Mouse (Mus musculus) spleen, postnatal 36 days (tissue): ENCODE results near the gene Polr3g.
"Not testable (repeated sequence)": the region's sequence is repeated elsewhere in the genome, so short reads cannot be mapped to it uniquely, and the experiment has no call there.

ENCODE experiments used
- DNase-seq, 2 experiments: peaks; one replicate each; pipeline ENCODE4 v3.0.0; 2022; ENCODE audit warnings: low spot score in 2 of 2, mixed read lengths in 1 of 2

The Polr3g gene

GRCm38 (mm10) chr13:81710775-81711545 lies at the start of gene Polr3g, which contains the start of gene Mblac2:
Gene Polr3g (minus strand): TSS chr13:81711013.
Gene Mblac2 (plus strand): TSS chr13:81711341.
- DNase-seq = peak; percentile 95

DNA sequence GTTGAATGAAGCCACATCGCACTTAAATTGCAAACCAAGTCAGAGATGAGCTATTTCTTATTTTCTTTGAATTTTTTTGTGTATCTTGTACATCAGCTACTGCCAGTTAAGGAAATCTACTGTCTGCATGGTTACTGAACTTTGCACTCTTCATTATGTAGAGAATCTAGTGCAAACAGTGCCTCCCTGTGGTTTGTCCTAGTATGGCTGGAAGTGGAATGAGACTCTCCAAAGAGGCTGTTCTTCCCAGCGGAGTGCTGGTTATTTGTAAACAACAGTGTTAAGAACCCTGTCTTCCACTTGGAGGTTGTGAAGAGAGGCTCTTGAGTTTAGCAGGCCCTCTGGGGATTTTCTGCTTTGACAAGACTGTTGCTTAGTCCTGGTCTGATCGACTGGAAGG lies 49.6 kb upstream of the Polr3g start:
- DNase-seq = no peak

DNA sequence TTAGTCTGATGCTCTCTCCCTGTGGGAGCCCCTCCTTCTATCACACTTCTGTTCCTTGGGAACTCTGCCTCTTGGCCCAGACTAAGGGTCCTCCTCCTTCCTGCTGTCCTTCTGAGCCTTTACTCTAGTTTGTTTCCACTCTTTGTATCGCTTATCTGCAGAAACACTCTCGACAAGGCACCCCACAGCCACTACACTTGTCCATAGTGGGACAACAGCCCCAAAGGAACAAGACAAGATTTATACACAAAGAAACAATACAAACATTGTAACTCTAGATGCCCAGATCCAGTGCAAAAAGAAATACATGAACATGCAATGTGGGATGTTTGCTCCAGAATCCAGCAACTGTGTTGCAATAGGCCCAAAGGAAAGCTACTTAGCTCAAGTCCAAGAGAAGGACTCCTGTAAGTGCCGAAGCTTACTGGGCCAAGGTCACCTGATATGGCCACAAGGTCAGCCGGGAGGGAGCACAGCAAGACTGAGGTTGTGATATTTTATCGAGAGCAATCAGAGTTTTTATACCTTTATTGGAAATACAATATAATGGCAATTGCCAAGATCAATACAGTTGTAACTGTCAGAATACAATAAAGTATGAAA lies 46.3 kb upstream of the Polr3g start:
- DNase-seq = no peak

- DNase-seq = no peak
Measured at GRCm38 (mm10) chr13:81755324-81755723, 44.5 kb upstream of the Polr3g start.

DNA sequence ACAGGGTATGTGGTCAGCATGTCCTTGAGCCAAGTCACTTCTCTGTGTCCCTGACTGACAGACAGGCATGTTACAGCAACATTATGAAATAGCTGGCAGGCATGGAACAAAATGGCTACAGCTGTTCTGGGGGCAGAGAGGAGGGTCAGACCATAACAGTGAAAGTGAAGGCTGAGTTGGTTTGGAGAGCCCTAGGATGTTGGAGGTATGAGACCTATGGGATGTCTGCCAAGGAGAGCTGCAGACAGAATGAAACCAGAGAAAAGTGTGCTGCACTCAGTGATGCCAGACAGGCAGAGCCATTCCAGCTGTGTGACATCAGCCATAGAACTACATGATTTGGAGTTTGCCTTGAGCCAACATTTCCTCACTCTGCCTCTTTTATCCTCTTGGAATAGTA lies 44.1 kb upstream of the Polr3g start:
- no peak for DNase-seq

DNA sequence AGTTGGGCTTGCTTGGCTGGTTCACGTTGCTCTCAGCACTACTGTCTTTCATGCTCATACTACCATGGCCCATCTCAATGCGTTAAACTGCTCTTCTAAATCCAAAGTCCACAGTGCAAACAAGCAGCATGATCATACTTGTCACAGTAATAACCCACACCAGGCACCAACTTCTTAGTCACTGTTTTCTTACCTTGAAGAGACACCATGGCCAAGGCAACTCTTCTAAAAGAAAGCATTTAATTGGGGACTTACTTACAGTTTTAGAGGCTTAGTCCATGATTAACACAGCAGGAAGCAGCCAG lies 33.2 kb upstream of the Polr3g start:
- no peak for DNase-seq

DNA sequence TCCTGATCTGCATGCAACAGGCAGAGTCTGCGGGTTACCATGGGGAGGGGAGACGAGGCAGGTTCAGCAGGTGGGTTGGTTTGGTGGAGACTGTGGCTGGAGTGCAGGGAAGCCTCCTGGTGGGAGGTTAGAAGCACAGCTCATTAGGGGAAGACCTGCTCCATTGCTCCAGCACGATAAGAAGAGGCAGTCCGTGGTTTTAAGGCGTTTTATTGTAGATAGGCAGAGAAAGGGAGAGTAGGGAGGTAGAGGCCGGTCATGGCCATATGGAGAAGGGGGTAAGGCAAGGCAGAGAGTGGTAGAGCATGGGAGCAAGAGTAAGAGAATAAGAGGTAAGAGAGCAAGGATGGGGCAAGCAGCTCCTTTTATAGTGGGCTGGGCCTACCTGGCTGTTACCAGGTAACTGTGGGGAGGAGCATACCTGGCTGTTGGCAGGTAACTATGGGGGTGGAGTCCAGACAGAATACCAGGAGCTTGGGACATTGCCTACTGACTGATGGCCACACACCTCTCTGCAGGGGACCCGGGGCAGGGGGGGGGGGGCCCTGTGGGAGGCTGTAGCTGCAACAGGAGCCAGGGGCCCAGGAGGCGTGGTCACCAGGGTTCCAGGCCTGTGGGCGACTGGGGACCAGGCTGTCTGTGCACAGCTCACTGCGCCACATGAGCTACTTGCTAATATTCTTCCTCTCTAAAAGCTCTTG lies 32.7 kb upstream of the Polr3g start:
- no peak for DNase-seq

DNA sequence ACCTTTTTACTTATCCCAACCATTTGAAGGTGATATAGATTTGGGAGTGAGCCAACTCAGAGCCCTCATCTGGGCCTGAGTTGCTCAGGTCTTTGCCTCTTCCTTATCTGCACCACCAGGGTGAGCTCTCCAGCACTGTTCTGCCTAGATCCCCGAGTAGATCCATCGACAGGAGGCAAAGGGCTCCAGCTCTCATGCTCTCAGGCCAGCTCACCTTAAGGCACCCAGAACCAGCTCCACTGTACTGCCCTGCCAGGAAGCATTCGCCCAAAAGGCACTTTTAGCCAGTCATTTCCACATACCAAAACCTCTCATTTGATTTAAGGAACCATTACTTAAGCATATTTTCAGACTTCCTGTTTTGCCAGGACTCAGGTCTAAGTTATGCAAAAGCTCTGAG lies 30.1 kb upstream of the Polr3g start:
- peak; percentile 4 to 7 for DNase-seq

DNA sequence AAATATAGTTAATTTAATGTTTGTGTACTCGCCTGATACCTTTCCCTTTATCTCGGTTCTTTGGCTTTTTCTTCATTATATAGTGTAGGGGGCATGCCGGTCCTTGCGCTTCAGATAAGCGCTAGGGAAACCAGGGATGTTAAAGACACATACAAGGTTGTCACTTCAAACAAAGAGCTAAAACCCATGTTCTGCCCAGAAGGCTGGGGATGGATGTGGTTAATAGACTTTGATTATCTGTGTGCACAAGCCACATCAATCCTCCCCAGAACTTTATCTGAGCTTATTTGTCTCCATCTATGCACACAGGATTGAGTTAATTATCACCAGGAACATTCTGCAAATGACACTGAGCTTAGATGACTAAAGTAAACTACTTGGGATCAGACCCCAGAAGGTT lies 25.8 kb upstream of the Polr3g start:
- DNase-seq = no peak

DNA sequence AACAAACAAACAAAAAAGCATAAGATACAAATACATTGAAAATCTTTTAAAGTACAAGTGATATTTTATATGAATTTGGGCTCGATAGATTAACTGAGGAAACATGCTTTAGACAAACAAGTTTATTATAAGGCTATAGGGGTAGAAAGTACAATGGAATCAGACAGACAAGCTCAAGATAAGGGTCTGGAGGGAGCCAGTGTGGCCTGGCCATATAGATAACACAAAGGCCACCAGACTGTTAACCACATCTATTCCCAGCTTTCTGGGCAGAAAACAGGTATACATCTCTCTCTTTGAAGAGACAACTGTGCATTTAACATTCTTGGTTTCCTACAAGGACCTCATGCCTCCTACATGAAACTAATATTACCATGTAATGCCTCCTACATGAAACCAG lies 19.5 kb upstream of the Polr3g start:
- DNase-seq = no peak

DNA sequence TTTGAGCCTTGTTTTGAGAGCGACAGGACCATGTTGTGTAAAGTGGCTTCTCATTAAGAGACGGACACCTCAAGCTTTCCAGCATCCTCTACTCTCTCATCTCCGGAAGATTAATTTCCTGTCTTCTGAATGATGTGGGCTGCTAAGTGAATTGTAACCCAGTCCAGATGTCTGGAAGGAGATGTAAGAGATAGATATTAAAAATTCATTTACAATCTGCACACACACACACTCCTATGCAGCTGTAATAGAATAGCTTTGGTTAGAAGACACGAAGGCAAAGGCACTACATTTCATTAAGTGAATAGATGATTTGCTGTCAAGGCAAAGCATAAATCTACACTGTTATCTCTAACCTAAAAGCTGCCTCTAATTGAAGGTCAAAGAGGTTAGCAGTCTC lies 18.3 kb upstream of the Polr3g start:
- DNase-seq = no peak

GRCm38 (mm10) chr13:81728141-81728540 lies 17.3 kb upstream of the Polr3g start:
- DNase-seq = not testable (repeated sequence)

GRCm38 (mm10) chr13:81713896-81714295 lies 3.1 kb upstream of the Polr3g start:
- DNase-seq = no peak

GRCm38 (mm10) chr13:81711546-81712371 lies 946 bp upstream of the Polr3g start:
- DNase-seq = no peak

DNA sequence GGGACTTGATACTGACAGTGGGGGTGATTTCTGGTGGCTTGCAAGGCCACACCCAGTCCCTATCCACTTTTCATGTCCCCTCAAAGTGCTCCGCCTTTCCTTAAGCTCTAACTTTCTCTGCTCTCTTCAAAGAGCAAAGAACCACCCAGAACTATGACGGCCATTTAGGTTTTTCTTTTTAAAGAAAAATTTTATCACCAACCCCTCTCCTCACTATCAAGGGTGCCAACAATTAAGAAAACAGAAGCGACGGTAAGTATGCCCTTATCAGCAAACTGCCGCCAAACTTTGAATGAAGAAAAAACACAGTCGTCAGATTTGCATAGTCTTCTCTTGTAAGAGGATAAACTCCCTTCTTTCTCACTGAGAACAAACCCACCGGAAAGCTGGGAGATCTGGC lies 547 bp downstream of the Polr3g start:
- DNase-seq = peak in 1 of 2 experiments; percentile 10

GRCm38 (mm10) chr13:81709805-81710204 lies 1.0 kb downstream of the Polr3g start:
- DNase-seq = no peak

- no peak for DNase-seq
Measured at GRCm38 (mm10) chr13:81706311-81706710, 4.5 kb downstream of the Polr3g start.

GRCm38 (mm10) chr13:81703621-81704020 lies 7.2 kb downstream of the Polr3g start:
- DNase-seq = no peak

DNA sequence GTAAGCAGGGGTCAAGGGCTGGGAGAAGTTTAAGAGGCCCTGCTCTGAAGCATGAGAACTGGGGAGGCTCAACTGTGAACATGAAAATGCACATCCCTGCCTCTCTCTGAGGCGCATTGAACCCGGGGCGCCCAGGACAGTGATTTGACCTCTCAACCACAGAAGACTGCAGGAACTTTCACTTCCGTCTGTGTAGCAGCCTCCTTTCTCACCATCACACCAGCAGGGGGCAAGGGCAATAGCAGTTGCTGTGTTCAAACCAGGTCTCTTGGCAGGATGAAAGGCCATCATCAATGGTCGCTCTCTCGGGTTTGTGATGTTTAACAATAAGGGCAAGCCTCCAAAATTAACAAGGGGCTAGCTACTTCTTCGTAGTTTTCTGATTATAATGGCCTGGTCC lies 7.7 kb downstream of the Polr3g start:
- DNase-seq = no peak

- DNase-seq = no peak
Measured at GRCm38 (mm10) chr13:81694446-81694845, 16.4 kb downstream of the Polr3g start.

- DNase-seq = peak in 1 of 2 experiments; percentile 20
Measured at GRCm38 (mm10) chr13:81691606-81692005, 19.2 kb downstream of the Polr3g start.

GRCm38 (mm10) chr13:81690477-81690876 lies 20.3 kb downstream of the Polr3g start:
- no peak for DNase-seq
